Mouse (Mus musculus) cerebellum, adult 2 months (tissue): ENCODE results near the gene Cenpb. TPM values are rescaled to one million over a fixed set of nuclear protein-coding genes. Genes with fewer than 3 reads are reported as not detected.

Experiments used
- DNase-seq, 2 experiments: peaks; one replicate each; pipeline ENCODE4 v3.0.0; 2021
- H3K27ac ChIP-seq: fragments of 200-500 bp; 2 replicates; pipeline ENCODE4 v1.5.1; 2012; ENCODE audit warnings: low read length, control low read depth, inconsistent platforms; ENCODE audit not compliant: insufficient read depth
- H3K27me3 ChIP-seq: fragments of 200-500 bp; 2 replicates; pipeline ENCODE4 v1.6.1; 2012; ENCODE audit warnings: inconsistent platforms, mild to moderate bottlenecking, low read length, moderate library complexity; ENCODE audit not compliant: control insufficient read depth, insufficient read depth
- H3K4me1 ChIP-seq: fragments of 200-500 bp; 2 replicates; pipeline ENCODE4 v1.6.1; 2011; ENCODE audit warnings: low read length; ENCODE audit not compliant: control insufficient read depth, insufficient read depth
- H3K4me3 ChIP-seq: fragments of 200-500 bp; replicated peaks from 2 replicates; pipeline ENCODE3; 2011; ENCODE audit warnings: mild to moderate bottlenecking, low read depth, low read length, control low read depth; ENCODE audit not compliant: insufficient read depth
- CTCF ChIP-seq: fragments of 200-500 bp; IDR thresholded peaks from 2 replicates; pipeline ENCODE4 v1.5.1; 2011; ENCODE audit warnings: low read depth, mild to moderate bottlenecking, control low read depth, low read length, moderate library complexity, borderline replicate concordance; ENCODE audit not compliant: insufficient read depth
- POLR2A ChIP-seq: fragments of 200-500 bp; IDR thresholded peaks from 2 replicates; pipeline ENCODE4 v1.6.1; 2011; ENCODE audit warnings: low read length, control low read depth, borderline replicate concordance; ENCODE audit not compliant: insufficient read depth
- WGBS: fragments of 180-500 bp; shearing (Covaris S2); methylation state at CpG from one replicate; pipeline ENCODE4 v1.1.7; 2018; 5-methylcytosine and 5-hydroxymethylcytosine counted together
- polyA plus RNA-seq: library from polyadenylated mRNA; depleted of rRNA; stranded (reverse); fragments of >200 nt; gene quantifications from 2 replicates; pipeline ENCODE4 v1.2.3, GENCODE M21; 2012

Gene Cenpb
- polyA plus RNA-seq, 1 experiment: 72.5 TPM

DNA sequence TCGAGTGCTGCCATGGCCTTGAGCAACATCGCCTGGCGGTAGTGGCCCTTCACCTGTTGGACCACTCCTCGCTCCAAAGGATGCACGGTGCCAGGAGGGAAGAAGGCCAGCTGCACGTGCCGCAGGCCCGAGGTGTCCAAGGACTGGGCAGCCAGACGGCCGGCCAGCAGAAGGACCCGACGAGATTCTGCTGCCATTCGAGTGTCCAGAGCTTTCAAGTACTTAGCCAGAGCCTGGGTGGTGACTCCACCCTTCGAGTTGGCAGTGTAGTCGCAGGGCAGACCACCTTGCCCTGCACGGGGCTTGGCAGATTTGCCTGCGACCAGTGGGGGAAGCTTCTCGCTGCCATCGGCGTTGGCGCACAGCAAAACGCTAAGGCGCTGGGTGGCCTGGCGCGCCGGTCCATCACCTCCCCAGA is 1.0 kb downstream of the Cenpb start:
- TF ChIP-seq POLR2A (no peak), CTCF (no peak)

DNA sequence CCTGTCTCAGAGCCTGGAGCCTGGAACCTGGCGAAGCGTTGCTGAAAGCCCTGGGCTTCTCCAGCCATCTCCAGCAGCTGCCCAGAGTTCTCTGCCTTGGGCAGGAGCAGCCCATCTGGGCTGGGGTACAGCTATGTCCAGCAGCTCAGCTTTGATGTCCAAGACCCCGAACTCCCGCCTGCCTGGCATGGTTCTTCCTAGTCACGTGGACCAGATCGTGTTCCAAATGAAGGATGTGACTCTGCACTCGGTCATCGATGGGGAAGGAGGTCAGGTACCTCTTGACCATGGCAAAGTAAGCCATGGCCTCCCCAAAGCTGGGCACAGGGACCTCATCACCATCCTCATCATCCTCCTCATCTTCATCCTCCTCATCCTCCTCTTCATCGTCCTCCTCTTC is 1.9 kb downstream of the Cenpb start:
- TF ChIP-seq POLR2A (no peak), CTCF (no peak)
- Histone ChIP-seq H3K4me3 (peak overlapping the region; percentile 51), H3K4me1 (peaks cover 15% of the 10 kb centered on the region), H3K27ac (0 out of 2 replicates have a peak overlapping the region, but pooled peaks have one; percentile 15), H3K27me3 (no peaks in the 10 kb centered on the region)
- peak in 1 of 2 experiments; percentile 23 for DNase-seq
- 20% methylated on average over 9 of the region's 9 CpGs for WGBS

More for the DNA sequence above, 1.0 kb downstream of the Cenpb start:
- 4% methylated on average over 26 of the region's 26 CpGs for WGBS
- Histone ChIP-seq H3K27ac (no peak overlapping the region), H3K4me1 (peaks cover 15% of the 10 kb centered on the region), H3K27me3 (no peaks in the 10 kb centered on the region), H3K4me3 (peak overlapping the region; percentile 65)
- DNase-seq: peak in 1 of 2 experiments; percentile 40

DNA sequence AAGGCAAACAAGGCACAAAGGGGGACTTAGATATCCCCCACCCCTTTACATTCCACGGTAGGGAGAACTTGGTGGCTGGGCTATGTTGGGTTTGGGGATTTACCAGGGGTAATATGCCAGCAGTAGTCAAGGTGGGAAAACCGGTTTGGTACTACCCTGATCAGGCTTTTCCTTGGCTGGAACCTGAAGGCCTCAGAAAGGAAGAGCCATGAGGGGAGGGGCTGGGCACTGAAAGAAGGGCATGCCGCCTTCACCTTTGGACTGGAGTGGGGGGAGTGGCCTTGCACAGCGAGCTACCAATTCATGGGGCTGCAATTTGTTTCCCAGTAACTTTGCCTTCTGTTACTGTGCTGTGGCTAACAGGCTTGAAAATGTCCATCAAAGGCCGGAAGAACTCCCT is 3.4 kb downstream of the Cenpb start:
- Histone ChIP-seq H3K4me3 (no peak overlapping the region), H3K27ac (no peak overlapping the region), H3K4me1 (peaks cover 15% of the 10 kb centered on the region), H3K27me3 (no peaks in the 10 kb centered on the region)
- DNase-seq: no peak
- TF ChIP-seq POLR2A (no peak), CTCF (no peak)
- 46% methylated on average over 5 of the region's 5 CpGs for WGBS

DNA sequence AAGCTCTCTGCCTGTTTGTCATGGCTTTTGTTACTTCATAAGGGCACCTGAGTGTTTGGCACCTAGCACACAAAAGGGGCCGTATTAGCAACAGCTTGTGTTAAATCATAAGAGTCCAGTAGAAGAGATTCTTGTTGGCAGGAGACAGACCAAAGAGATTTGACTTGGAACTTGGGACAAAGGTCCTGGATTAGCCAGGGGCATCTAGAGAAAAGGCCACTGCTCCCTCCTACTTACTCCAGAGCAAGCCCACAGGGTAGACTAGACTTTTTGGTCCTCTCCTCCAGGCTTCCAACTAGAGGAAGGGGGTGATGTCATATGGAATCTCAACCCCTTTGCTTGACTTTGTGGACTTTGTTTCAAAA is 3.9 kb downstream of the Cenpb start:
- Histone ChIP-seq H3K27me3 (no peaks in the 10 kb centered on the region), H3K27ac (no peak overlapping the region), H3K4me1 (peaks cover 15% of the 10 kb centered on the region), H3K4me3 (no peak overlapping the region)
- DNase-seq: no peak
- TF ChIP-seq CTCF (no peak), POLR2A (no peak)
- WGBS: 62% methylated on average over 1 of the region's 1 CpGs

DNA sequence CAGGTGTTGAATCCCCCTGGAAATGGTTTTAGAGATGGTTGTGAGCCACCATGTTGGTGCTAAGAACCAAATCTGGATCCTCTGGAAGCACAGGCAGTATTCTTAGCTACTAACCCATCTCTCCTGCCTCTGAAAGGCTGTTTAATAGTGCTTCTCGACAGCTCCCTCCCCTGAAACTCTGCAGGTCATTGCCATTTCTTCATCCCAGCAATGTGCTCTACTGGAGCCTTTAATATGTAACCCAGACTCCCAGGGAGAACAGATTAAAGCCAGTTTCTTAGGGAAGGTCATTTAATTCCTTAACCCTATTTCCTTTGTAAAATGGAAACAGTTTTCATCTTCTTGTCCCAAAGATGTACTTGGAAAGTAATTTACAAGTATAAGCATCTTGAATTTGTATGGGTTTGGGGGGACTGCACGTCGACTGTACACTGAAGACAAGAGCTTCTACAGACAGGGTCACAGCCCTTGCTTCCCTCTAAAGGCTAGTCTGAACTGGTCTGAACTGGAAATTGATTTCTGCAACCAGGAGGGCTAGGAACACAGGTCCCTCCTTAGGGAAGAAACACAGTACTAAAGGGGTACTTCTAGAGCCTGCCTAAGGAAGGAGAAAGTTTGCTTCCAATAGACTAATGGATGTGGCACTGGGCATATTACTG is 4.5 kb downstream of the Cenpb start:
- Histone ChIP-seq H3K27me3 (no peaks in the 10 kb centered on the region), H3K4me1 (peaks cover 15% of the 10 kb centered on the region), H3K4me3 (no peak overlapping the region), H3K27ac (no peak overlapping the region)
- no peak for DNase-seq
- 69% methylated on average over 3 of the region's 3 CpGs for WGBS
- no peak for TF ChIP-seq CTCF
- TF ChIP-seq POLR2A: no peak

DNA sequence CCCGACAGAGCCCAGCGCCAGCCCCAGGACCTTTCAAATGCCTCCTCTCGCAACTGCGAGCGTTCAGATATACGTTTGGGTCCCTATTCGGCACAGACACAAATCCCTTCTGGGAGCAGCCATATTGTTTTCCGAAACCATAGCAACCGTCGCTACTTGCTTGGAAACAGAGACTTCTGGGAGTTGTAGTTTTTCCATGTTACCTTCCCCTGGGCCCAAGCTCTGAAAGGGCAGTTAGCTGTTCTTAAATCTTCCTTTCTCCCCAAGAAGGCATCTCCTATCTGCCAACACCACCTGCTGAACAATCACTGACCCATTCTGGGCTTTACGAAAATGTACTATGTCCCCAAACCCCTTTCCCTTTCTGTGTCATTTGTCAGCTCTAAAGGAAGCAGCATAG is 5.2 kb downstream of the Cenpb start:
- H3K4me1 ChIP-seq: peaks cover 15% of the 10 kb centered on the region
- 4% methylated on average over 11 of the region's 11 CpGs for WGBS
- no peaks in the 10 kb centered on the region for H3K27me3 ChIP-seq
- DNase-seq: peak; percentile 63 to 78
- no peak overlapping the region for H3K27ac ChIP-seq
- H3K4me3 ChIP-seq: peak overlapping the region; percentile 56
- no peak for TF ChIP-seq POLR2A
- no peak for TF ChIP-seq CTCF

DNA sequence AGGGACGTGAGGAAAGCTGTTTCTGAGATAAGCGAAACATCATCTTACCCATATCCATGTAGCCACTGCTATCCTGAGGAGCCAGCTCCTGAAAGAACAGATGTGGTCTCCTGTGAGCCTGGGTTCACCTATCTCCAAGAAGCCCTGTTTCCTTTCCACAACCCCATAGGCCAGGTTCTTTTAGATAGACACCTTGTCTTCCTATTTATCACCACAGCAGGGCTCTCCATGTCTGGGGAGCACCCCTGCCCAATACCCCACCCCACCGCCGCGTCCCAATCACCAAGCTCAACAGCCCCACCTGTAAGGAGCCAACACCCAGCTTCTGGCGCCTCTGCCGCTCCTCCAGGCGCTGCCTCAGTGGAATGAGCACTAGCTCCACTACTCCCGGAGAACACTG is 7.5 kb downstream of the Cenpb start:
- H3K27me3 ChIP-seq: no peaks in the 10 kb centered on the region
- TF ChIP-seq CTCF (no peak), POLR2A (no peak)
- no peak overlapping the region for H3K4me3 ChIP-seq
- H3K27ac ChIP-seq: no peak overlapping the region
- H3K4me1 ChIP-seq: peaks cover 6% of the 10 kb centered on the region
- DNase-seq: no peak
- 71% methylated on average over 9 of the region's 9 CpGs for WGBS

DNA sequence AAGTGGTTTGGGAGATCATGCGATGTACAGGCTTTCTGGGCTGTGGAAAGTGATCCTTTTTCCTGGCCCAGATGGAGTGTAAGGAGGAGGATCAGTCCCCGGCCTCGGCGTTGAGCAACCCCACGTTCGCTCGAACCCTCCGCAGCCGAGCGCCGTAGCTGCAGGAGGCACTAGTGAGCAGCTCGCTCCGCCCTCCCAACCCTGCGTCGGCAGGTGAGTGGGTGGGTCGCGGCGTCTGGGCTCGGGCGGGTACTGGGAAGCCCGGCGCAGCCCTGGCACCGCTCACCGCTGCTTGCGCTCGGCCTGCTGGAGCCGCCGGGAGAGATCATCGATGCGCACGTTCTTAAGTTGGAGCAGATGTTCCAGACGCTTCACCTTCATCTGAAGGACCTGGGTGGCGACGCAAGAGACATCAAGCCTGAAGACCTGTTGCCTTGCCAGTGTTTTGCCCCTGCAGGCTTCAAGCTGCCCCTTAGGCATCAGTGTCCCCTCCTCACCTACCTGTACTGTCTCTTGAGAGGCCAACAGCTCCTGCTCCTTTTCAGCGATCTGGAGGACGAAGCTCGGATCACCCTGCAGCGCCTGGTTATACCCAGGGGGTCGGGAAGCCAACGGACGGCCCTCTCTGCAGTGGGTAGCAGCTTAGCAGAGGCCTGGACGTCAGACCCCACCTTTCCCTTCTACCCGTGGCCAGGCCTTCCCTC is 8.3 kb downstream of the Cenpb start:
- TF ChIP-seq CTCF (no peak), POLR2A (no peak)
- no peaks in the 10 kb centered on the region for H3K27me3 ChIP-seq
- DNase-seq: peak; percentile 62 to 69
- WGBS: 45% methylated on average over 43 of the region's 43 CpGs
- H3K27ac ChIP-seq: no peak overlapping the region
- H3K4me1 ChIP-seq: no peaks in the 10 kb centered on the region; the same call in 1 of the 2 replicates
- no peak overlapping the region for H3K4me3 ChIP-seq
